Mouse (Mus musculus): Measurements from ENCODE around the gene Hoxa10. TPM values are rescaled to one million over a fixed set of nuclear protein-coding genes. Genes with fewer than 3 reads are reported as not detected.

Hoxa10 gene
- polyA plus RNA-seq, 1 experiment from 2014 or later: 0.05 TPM

DNA sequence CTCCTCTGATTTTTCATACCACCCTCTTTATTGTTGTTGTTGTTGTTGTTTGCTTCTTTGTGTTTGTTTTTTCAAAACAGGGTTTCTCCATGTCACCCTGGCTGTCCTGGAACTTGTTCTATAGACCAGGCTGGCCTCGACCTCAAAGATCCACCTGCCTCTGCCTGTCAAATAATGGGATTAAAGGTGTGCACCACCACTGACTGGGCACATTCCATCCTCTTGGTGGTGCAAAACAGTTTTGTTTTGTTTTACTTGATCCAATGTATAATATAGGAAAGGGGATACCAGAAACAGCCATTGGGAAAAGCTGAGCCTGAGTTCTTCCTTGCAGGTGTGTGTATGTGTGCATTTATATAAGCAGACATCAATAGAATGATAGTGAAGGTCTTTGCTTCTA lies 54.2 kb downstream of the Hoxa10 start:
- H3K4me1 ChIP-seq (ENCODE audit: control insufficient read depth, low read depth, low read length): peaks cover 3% of the 10 kb centered on the region; the same call in 1 of the 2 replicates
- no peak overlapping the region for H3K9ac ChIP-seq (ENCODE audit: low read depth, low read length)
- H3K27ac ChIP-seq (ENCODE audit: low read length): no peak overlapping the region
- WGBS (ENCODE audit: insufficient replicate concordance): 24% methylated on average over 1 of the region's 1 CpGs
- no peak overlapping the region for H3K4me3 ChIP-seq (ENCODE audit: low read depth, low read length)
- no peaks in the 10 kb centered on the region for H3K9me3 ChIP-seq (replicated peaks; ENCODE audit: control insufficient read depth, low read length)
- H3K27me3 ChIP-seq (ENCODE audit: control insufficient read depth, insufficient read depth, low read depth, low read length): peaks cover 63% of the 10 kb centered on the region
- ATAC-seq (ENCODE audit: low read depth): no peak
- H3K36me3 ChIP-seq (ENCODE audit: control insufficient read depth, insufficient read depth): no peaks in the 10 kb centered on the region
- no peak overlapping the region for H3K4me2 ChIP-seq (ENCODE audit: low read depth, low read length)

DNA sequence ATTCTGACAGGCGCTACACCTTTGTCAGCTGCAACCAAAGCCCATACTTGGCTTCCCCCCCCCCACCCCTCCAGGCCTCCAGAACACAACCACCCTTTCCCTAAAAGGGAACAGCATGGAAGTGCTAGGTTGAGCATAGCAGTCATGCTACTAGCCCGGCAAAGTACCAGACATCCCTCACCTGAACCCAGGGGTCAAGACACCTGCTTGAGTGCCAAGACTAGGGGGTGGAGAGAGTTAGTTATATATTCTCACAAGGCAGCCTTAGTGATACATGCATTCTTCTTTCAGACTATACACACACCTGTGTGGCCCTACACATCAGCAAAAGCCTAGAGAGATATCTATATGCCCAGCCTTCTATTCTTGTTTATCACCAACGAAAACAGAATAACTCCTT lies 54.8 kb downstream of the Hoxa10 start:
- Histone ChIP-seq H3K4me1 (ENCODE audit: control insufficient read depth, low read depth, low read length) (peaks cover 3% of the 10 kb centered on the region; the same call in 1 of the 2 replicates), H3K4me3 (ENCODE audit: low read depth, low read length) (no peak overlapping the region), H3K9me3 (replicated peaks; ENCODE audit: control insufficient read depth, low read length) (no peaks in the 10 kb centered on the region), H3K27ac (ENCODE audit: low read length) (no peak overlapping the region), H3K27me3 (ENCODE audit: control insufficient read depth, insufficient read depth, low read depth, low read length) (peaks cover 62% of the 10 kb centered on the region), H3K4me2 (ENCODE audit: low read depth, low read length) (no peak overlapping the region), H3K36me3 (ENCODE audit: control insufficient read depth, insufficient read depth) (no peaks in the 10 kb centered on the region), H3K9ac (ENCODE audit: low read depth, low read length) (no peak overlapping the region)
- no peak for ATAC-seq (ENCODE audit: low read depth)
- 41% methylated on average over 3 of the region's 3 CpGs for WGBS (ENCODE audit: insufficient replicate concordance)

DNA sequence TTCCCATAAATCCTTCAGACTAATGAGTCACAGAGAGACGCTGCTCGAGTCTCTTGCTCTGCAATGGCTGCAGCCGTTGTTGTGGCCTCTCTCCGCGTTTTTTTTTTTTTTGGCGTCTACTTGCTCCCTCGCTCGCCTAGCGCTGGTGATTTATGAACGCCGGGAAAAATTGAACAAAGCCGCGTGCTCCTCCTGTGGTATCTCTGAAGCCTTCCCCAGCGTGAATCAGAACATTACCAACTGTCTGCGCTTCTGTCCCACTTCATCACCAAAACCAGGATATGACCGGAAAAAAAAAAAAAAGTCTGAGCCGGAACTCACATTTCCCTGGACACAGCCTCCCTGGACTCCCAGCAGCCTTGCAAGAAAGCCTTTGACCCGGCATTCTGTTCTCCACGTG lies 55.4 kb downstream of the Hoxa10 start:
- WGBS (ENCODE audit: insufficient replicate concordance): 10% methylated on average over 19 of the region's 19 CpGs
- peaks cover 3% of the 10 kb centered on the region; the same call in 1 of the 2 replicates for H3K4me1 ChIP-seq (ENCODE audit: control insufficient read depth, low read depth, low read length)
- H3K4me2 ChIP-seq (ENCODE audit: low read depth, low read length): 0 out of 2 replicates have a peak overlapping the region, but pooled peaks have one; percentile 10
- ATAC-seq (ENCODE audit: low read depth): no peak
- no peak overlapping the region for H3K9ac ChIP-seq (ENCODE audit: low read depth, low read length)
- H3K36me3 ChIP-seq (ENCODE audit: control insufficient read depth, insufficient read depth): no peaks in the 10 kb centered on the region
- H3K27ac ChIP-seq (ENCODE audit: low read length): no peak overlapping the region
- no peak overlapping the region for H3K4me3 ChIP-seq (ENCODE audit: low read depth, low read length)
- H3K9me3 ChIP-seq (replicated peaks; ENCODE audit: control insufficient read depth, low read length): no peaks in the 10 kb centered on the region
- peaks cover 62% of the 10 kb centered on the region for H3K27me3 ChIP-seq (ENCODE audit: control insufficient read depth, insufficient read depth, low read depth, low read length)

DNA sequence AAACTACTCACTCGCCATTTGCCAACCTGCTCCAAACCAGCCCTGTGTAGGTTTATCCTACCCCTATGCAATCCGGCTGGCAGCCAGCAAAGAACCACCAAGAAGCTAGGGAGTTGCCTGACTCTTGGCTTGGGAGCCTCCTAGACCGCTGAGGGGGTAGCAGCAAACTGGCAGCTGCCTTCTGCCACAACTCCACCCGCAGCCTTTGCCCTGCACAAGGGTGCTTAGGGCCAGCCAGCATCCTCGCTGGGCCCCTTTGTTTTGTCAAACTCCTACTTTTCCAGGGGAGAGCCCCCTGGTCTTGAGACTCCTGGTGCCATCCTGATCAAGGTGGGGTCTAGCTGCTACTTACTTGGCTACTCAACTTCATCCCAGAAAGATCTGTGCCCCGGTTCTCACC lies 56.0 kb downstream of the Hoxa10 start:
- Histone ChIP-seq H3K4me2 (ENCODE audit: low read depth, low read length) (no peak overlapping the region), H3K4me3 (ENCODE audit: low read depth, low read length) (no peak overlapping the region), H3K9ac (ENCODE audit: low read depth, low read length) (no peak overlapping the region), H3K9me3 (replicated peaks; ENCODE audit: control insufficient read depth, low read length) (no peaks in the 10 kb centered on the region), H3K4me1 (ENCODE audit: control insufficient read depth, low read depth, low read length) (peaks cover 3% of the 10 kb centered on the region; the same call in 1 of the 2 replicates), H3K27me3 (ENCODE audit: control insufficient read depth, insufficient read depth, low read depth, low read length) (peaks cover 62% of the 10 kb centered on the region), H3K27ac (ENCODE audit: low read length) (no peak overlapping the region), H3K36me3 (ENCODE audit: control insufficient read depth, insufficient read depth) (no peaks in the 10 kb centered on the region)
- WGBS (ENCODE audit: insufficient replicate concordance): 35% methylated on average over 6 of the region's 6 CpGs
- no peak for ATAC-seq (ENCODE audit: low read depth)

DNA sequence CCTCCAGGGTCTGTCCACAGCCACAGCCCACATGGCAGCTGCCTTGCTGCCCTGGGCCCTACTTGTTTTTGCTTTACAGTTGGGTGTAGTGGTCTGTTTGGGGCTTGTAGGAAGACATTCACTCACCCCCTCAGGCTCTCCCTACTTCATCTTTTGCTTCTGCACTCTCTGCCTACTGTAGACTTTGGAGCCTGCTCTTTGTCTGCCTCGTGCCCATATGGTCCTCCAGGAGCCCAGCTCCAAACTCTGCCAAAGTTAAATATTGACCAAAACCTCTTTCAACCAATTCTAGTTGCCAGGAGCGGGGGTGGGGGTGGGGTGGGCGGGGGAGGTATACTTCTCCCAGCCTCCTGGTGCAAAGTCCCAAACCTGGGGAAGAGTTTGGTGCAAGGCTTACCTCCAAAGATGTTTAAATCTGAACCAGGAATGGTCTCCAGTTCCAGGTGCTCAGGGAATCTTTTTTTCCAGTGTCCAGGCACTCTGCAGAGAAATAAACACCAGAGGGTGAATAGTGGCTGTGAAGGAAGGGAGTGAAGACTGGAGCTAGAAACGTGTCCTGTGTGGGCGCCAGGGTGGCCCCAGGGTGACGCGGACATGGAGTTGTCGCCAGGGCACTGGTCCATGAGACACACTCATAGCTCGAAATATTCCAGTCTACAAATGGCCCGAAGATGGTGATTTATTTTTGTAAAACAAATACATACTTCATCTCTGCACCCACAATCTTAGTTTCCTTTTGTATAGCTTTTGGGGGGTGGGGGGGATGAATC lies 57.2 kb downstream of the Hoxa10 start:
- Histone ChIP-seq H3K27ac (ENCODE audit: low read length) (no peak overlapping the region), H3K4me3 (ENCODE audit: low read depth, low read length) (no peak overlapping the region), H3K9ac (ENCODE audit: low read depth, low read length) (no peak overlapping the region), H3K36me3 (ENCODE audit: control insufficient read depth, insufficient read depth) (no peaks in the 10 kb centered on the region), H3K4me1 (ENCODE audit: control insufficient read depth, low read depth, low read length) (peaks cover 3% of the 10 kb centered on the region; the same call in 1 of the 2 replicates), H3K27me3 (ENCODE audit: control insufficient read depth, insufficient read depth, low read depth, low read length) (peaks cover 62% of the 10 kb centered on the region), H3K9me3 (replicated peaks; ENCODE audit: control insufficient read depth, low read length) (no peaks in the 10 kb centered on the region), H3K4me2 (ENCODE audit: low read depth, low read length) (peak overlapping the region; percentile 27; the same call in 1 of the 2 replicates)
- ATAC-seq (ENCODE audit: low read depth): peak; percentile 64
- WGBS (ENCODE audit: insufficient replicate concordance): 40% methylated on average over 10 of the region's 10 CpGs

- 67% methylated on average over 1 of the region's 1 CpGs for WGBS (ENCODE audit: insufficient replicate concordance)
- H3K36me3 ChIP-seq (ENCODE audit: control insufficient read depth, insufficient read depth): no peaks in the 10 kb centered on the region
- peaks cover 3% of the 10 kb centered on the region; the same call in 1 of the 2 replicates for H3K4me1 ChIP-seq (ENCODE audit: control insufficient read depth, low read depth, low read length)
- no peak overlapping the region; the same call in 1 of the 2 replicates for H3K4me2 ChIP-seq (ENCODE audit: low read depth, low read length)
- no peak overlapping the region for H3K9ac ChIP-seq (ENCODE audit: low read depth, low read length)
- H3K9me3 ChIP-seq (replicated peaks; ENCODE audit: control insufficient read depth, low read length): no peaks in the 10 kb centered on the region
- no peak overlapping the region for H3K4me3 ChIP-seq (ENCODE audit: low read depth, low read length)
- H3K27me3 ChIP-seq (ENCODE audit: control insufficient read depth, insufficient read depth, low read depth, low read length): peaks cover 68% of the 10 kb centered on the region
- no peak overlapping the region for H3K27ac ChIP-seq (ENCODE audit: low read length)
- ATAC-seq (ENCODE audit: low read depth): no peak
These were observed 57.9 kb downstream of the Hoxa10 start for GRCm38 (mm10) chr6:52182793-52183192.

GRCm38 (mm10) chr6:52182030-52182429 lies 58.6 kb downstream of the Hoxa10 start:
- no peaks in the 10 kb centered on the region for H3K9me3 ChIP-seq (replicated peaks; ENCODE audit: control insufficient read depth, low read length)
- H3K9ac ChIP-seq (ENCODE audit: low read depth, low read length): no peak overlapping the region
- H3K4me1 ChIP-seq (ENCODE audit: control insufficient read depth, low read depth, low read length): peaks cover 3% of the 10 kb centered on the region; the same call in 1 of the 2 replicates
- ATAC-seq (ENCODE audit: low read depth): no peak
- peaks cover 68% of the 10 kb centered on the region for H3K27me3 ChIP-seq (ENCODE audit: control insufficient read depth, insufficient read depth, low read depth, low read length)
- no peak overlapping the region for H3K27ac ChIP-seq (ENCODE audit: low read length)
- H3K4me2 ChIP-seq (ENCODE audit: low read depth, low read length): no peak overlapping the region
- H3K36me3 ChIP-seq (ENCODE audit: control insufficient read depth, insufficient read depth): no peaks in the 10 kb centered on the region
- no peak overlapping the region for H3K4me3 ChIP-seq (ENCODE audit: low read depth, low read length)
- 48% methylated on average over 2 of the region's 2 CpGs for WGBS (ENCODE audit: insufficient replicate concordance)

MicroRNAs encoded within 50 kb of the gene (microRNA counts, 519-probe panel; counts per million panel counts)
- microRNA mmu-miR-196b: 1,006 counts per million, percentile 5 among the panel's probes with 10 or more counts

Small RNAs within 50 kb of the gene (microRNA-seq; reads per million reads assigned to microRNA genes)
- 532 reads per million, percentile 71 among the genes with 10 or more reads in this experiment for gene Mir196b

Other genes starting within 250 kb of the Hoxa10 start
- 16.1 and 17.9 TPM in 2 replicates for gene Skap2, start 228.3 kb downstream of the Hoxa10 start, polyA plus RNA-seq (2015; fragmentation: Nextera tagmentation; extraction: Ambion mirVana)
- 0.20 TPM in 2 replicates for gene Hoxa1, start 82.5 kb downstream of the Hoxa10 start, polyA plus RNA-seq (2015; fragmentation: Nextera tagmentation; extraction: Ambion mirVana)
- 0.22 and 0.44 TPM in 2 replicates for gene Hoxa2, start 76.0 kb downstream of the Hoxa10 start, polyA plus RNA-seq (2015; fragmentation: Nextera tagmentation; extraction: Ambion mirVana)
- gene 5730596B20Rik, start 63.4 kb downstream of the Hoxa10 start, polyA plus RNA-seq (2015; fragmentation: Nextera tagmentation; extraction: Ambion mirVana): 0.04 and 0.05 TPM in 2 replicates
- 0.07 and 0.13 TPM in 2 replicates for gene Hoxa4, start 49.1 kb downstream of the Hoxa10 start, polyA plus RNA-seq (2015; fragmentation: Nextera tagmentation; extraction: Ambion mirVana)
- 0.26 and 0.68 TPM in 2 replicates for gene Hoxa5, start 36.3 kb downstream of the Hoxa10 start, polyA plus RNA-seq (2015; fragmentation: Nextera tagmentation; extraction: Ambion mirVana)
- gene Hoxa6, start 32.1 kb downstream of the Hoxa10 start, polyA plus RNA-seq (2015; fragmentation: Nextera tagmentation; extraction: Ambion mirVana): not detected in 2 replicates
- 0.14 and 0.27 TPM in 2 replicates for gene Hoxa3, start 27.5 kb downstream of the Hoxa10 start, polyA plus RNA-seq (2015; fragmentation: Nextera tagmentation; extraction: Ambion mirVana)
- gene Gm28308, start 27.5 kb downstream of the Hoxa10 start, polyA plus RNA-seq (2015; fragmentation: Nextera tagmentation; extraction: Ambion mirVana): not detected in 2 replicates
- gene Hoxa7, start 19.0 kb downstream of the Hoxa10 start, polyA plus RNA-seq (2015; fragmentation: Nextera tagmentation; extraction: Ambion mirVana): 0.26 and 0.34 TPM in 2 replicates
- 0.13 and 0.36 TPM in 2 replicates for gene Hoxa9, start 9.8 kb downstream of the Hoxa10 start, polyA plus RNA-seq (2015; fragmentation: Nextera tagmentation; extraction: Ambion mirVana)
- not detected in 2 replicates for gene Hoxa11, start 5.0 kb upstream of the Hoxa10 start, polyA plus RNA-seq (2015; fragmentation: Nextera tagmentation; extraction: Ambion mirVana)
- not detected in 2 replicates for gene Hoxa13, start 20.0 kb upstream of the Hoxa10 start, polyA plus RNA-seq (2015; fragmentation: Nextera tagmentation; extraction: Ambion mirVana)
- not detected in 2 replicates for gene Evx1, start 72.6 kb upstream of the Hoxa10 start, polyA plus RNA-seq (2015; fragmentation: Nextera tagmentation; extraction: Ambion mirVana)

Measured in liver, embryonic 16.5 days (tissue).